Mouse (Mus musculus) liver, embryonic 13.5 days (tissue): ENCODE measurements around the gene Wnt6. TPM values are rescaled to one million over a fixed set of nuclear protein-coding genes. Genes with fewer than 3 reads are reported as not detected.

ENCODE experiments used
- ATAC-seq: fragments of 200-750 bp; cut with Nextera tagmentation; 2 replicates; pipeline ENCODE4 v1.8.0; 2017; ENCODE audit warnings: low read depth, mild to moderate bottlenecking, moderate number of reproducible peaks, moderate library complexity
- DNase-seq: peaks from one replicate; pipeline ENCODE4 v3.0.0; 2022
- H3K27ac ChIP-seq: fragments of 300-500 bp; sonication (generic); 2 replicates; pipeline ENCODE4 v1.5.1; 2015; ENCODE audit warnings: moderate library complexity, mild to moderate bottlenecking, inconsistent platforms
- H3K27me3 ChIP-seq: fragments of 300-500 bp; sonication (generic); 2 replicates; pipeline ENCODE4 v1.6.1; 2015; ENCODE audit warnings: mild to moderate bottlenecking, inconsistent platforms
- H3K36me3 ChIP-seq: fragments of 300-500 bp; sonication (generic); 2 replicates; pipeline ENCODE4 v1.6.1; 2015; ENCODE audit warnings: mild to moderate bottlenecking, inconsistent platforms
- H3K4me1 ChIP-seq: fragments of 300-500 bp; sonication (generic); replicated peaks from 2 replicates; pipeline ENCODE4 v1.6.1; 2015; ENCODE audit warnings: inconsistent platforms
- H3K4me2 ChIP-seq: fragments of 300-500 bp; sonication (generic); 2 replicates; pipeline ENCODE4 v1.6.1; 2015; ENCODE audit warnings: inconsistent platforms, mild to moderate bottlenecking, moderate library complexity
- H3K4me3 ChIP-seq: fragments of 300-500 bp; sonication (generic); replicated peaks from 2 replicates; pipeline ENCODE4 v1.5.1; 2015; ENCODE audit warnings: mild to moderate bottlenecking, inconsistent platforms
- H3K9ac ChIP-seq: fragments of 300-500 bp; sonication (generic); 2 replicates; pipeline ENCODE4 v1.6.1; 2015; ENCODE audit warnings: mild to moderate bottlenecking, inconsistent platforms
- H3K9me3 ChIP-seq: fragments of 300-500 bp; sonication (generic); replicated peaks from 2 replicates; pipeline ENCODE4 v1.6.1; 2016; ENCODE audit warnings: inconsistent platforms
- WGBS: fragments of 180-500 bp; shearing (Covaris S2); methylation state at CpG from one replicate; pipeline ENCODE4 v1.1.7; 2015; ENCODE audit not compliant: insufficient replicate concordance; 5-methylcytosine and 5-hydroxymethylcytosine counted together
- polyA plus RNA-seq: library from polyadenylated mRNA; unstranded; fragments of >200 nt; fragmentation: Nextera tagmentation; extraction: Ambion mirVana; gene quantifications from 2 replicates; pipeline ENCODE4 v1.2.1, GENCODE M21; 2015

The Wnt6 gene
- polyA plus RNA-seq = 0.15 and 0.41 TPM in 2 replicates

GRCm38 (mm10) chr1:74771845-74771930 is at the start of gene Wnt6:
TSS of gene Wnt6 (plus strand) at chr1:74771892.
- Histone ChIP-seq H3K9ac (no peak within 1 kb of the TSS), H3K36me3 (no peaks in the 10 kb centered on the region), H3K4me3 (peak within 1 kb of the TSS; percentile 36), H3K4me1 (0 out of 2 replicates have a peak, but pooled peaks cover 2% of the 10 kb centered on the region), H3K9me3 (no peaks in the 10 kb centered on the region), H3K27me3 (peaks cover 98% of the 10 kb centered on the region), H3K4me2 (peak within 1 kb of the TSS; percentile 50), H3K27ac (no peak within 1 kb of the TSS)
- ATAC-seq (no peak), DNase-seq (no peak)
- WGBS = 0% methylated on average over 2 of the region's 8 CpGs

DNA sequence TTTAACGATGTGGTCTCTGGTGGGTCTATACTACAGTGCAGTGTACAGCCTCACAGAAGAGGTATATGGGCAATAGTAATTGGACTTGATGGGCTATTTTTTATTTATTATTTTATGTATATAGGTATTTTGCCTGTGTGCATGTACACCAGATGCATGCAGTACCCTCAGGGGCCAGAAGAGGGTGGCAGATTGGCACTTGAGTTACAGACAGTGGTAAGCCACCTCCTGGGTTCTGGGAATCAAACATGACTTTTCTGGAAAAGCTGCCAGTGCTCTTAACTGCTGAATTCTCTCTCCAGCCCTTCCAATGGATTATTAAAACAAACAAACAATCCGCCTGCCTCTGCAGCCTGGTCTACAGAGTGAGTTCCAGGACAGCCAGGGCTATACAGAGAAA is 47.9 kb upstream of the Wnt6 start:
- Histone ChIP-seq H3K4me1 (no peaks in the 10 kb centered on the region; the same call in 1 of the 2 replicates), H3K4me2 (no peak overlapping the region), H3K9me3 (no peaks in the 10 kb centered on the region), H3K36me3 (no peaks in the 10 kb centered on the region), H3K4me3 (no peak overlapping the region), H3K9ac (no peak overlapping the region), H3K27ac (no peak overlapping the region), H3K27me3 (no peaks in the 10 kb centered on the region)
- ATAC-seq (no peak), DNase-seq (no peak)
- WGBS = 51% methylated on average over 2 of the region's 2 CpGs

DNA sequence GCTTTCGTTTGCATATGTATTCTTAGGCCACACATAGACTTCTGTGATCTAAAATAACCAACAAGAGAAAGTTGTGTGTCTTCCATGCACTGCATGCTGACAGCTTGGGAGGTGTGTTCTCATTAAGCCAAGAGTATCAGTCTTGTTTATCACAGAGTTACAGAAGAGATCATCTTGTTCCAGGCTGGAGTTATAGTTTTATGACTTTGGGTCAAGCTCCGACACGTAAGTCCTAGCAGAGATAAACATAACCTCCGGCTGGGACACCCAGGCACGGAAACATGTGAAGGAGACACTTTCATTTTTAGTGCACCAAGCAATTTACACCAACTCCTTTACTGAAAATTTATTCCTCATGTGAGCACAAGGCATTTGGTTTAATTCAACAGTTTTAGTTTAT is 45.6 kb upstream of the Wnt6 start:
- Histone ChIP-seq H3K9ac (no peak overlapping the region), H3K27me3 (no peaks in the 10 kb centered on the region), H3K9me3 (no peaks in the 10 kb centered on the region), H3K4me1 (no peaks in the 10 kb centered on the region), H3K4me3 (no peak overlapping the region), H3K36me3 (no peaks in the 10 kb centered on the region), H3K4me2 (no peak overlapping the region), H3K27ac (no peak overlapping the region)
- WGBS = 59% methylated on average over 5 of the region's 5 CpGs
- ATAC-seq (no peak), DNase-seq (no peak)

GRCm38 (mm10) chr1:74726674-74727073 is 45.0 kb upstream of the Wnt6 start:
- no peaks in the 10 kb centered on the region for H3K4me1 ChIP-seq
- no peaks in the 10 kb centered on the region for H3K9me3 ChIP-seq
- ATAC-seq = no peak
- WGBS = 38% methylated on average over 5 of the region's 5 CpGs
- H3K27ac ChIP-seq = no peak overlapping the region
- H3K9ac ChIP-seq = no peak overlapping the region
- no peak overlapping the region for H3K4me2 ChIP-seq
- H3K27me3 ChIP-seq = no peaks in the 10 kb centered on the region
- no peak overlapping the region for H3K4me3 ChIP-seq
- no peak for DNase-seq
- no peaks in the 10 kb centered on the region for H3K36me3 ChIP-seq

DNA sequence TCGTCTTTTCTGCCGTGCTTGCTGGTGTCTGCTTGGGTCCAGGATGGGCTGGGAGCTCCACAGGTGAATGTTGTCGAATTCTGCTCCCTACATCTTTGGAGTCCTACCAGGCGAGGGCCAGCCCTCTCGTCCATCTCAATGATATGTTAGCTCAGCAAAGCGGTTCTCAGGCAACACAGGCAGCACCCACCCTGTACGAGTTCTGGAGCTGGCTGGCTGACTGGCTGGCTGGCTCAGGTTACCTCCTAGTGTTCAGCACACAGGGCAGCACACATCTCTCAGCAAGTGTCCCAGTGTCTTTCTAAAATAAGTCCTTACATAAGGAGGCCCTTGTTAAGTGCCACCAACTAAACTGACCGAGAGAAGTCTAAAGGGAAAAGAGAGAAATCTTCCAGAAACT is 43.2 kb upstream of the Wnt6 start:
- ATAC-seq (no peak), DNase-seq (no peak)
- 53% methylated on average over 8 of the region's 8 CpGs for WGBS
- Histone ChIP-seq H3K4me2 (no peak overlapping the region), H3K9me3 (no peaks in the 10 kb centered on the region), H3K36me3 (no peaks in the 10 kb centered on the region), H3K9ac (no peak overlapping the region), H3K27me3 (no peaks in the 10 kb centered on the region), H3K4me3 (no peak overlapping the region), H3K27ac (no peak overlapping the region), H3K4me1 (no peaks in the 10 kb centered on the region)

- 70% methylated on average over 12 of the region's 12 CpGs for WGBS
- H3K27ac ChIP-seq = no peak overlapping the region
- no peak for ATAC-seq
These were observed 34.7 kb upstream of the Wnt6 start for GRCm38 (mm10) chr1:74736977-74737376.

GRCm38 (mm10) chr1:74737500-74737899 is 34.2 kb upstream of the Wnt6 start:
- Histone ChIP-seq H3K27ac (no peak overlapping the region), H3K4me3 (no peak overlapping the region), H3K4me2 (no peak overlapping the region), H3K9me3 (no peaks in the 10 kb centered on the region), H3K27me3 (no peaks in the 10 kb centered on the region), H3K9ac (no peak overlapping the region), H3K36me3 (no peaks in the 10 kb centered on the region), H3K4me1 (no peaks in the 10 kb centered on the region)
- DNase-seq (no peak), ATAC-seq (no peak)
- WGBS = 70% methylated on average over 7 of the region's 7 CpGs

More at GRCm38 (mm10) chr1:74736977-74737376, 34.7 kb upstream of the Wnt6 start:
- no peak for DNase-seq
- Histone ChIP-seq H3K36me3 (no peaks in the 10 kb centered on the region), H3K27me3 (no peaks in the 10 kb centered on the region), H3K9ac (no peak overlapping the region), H3K4me2 (no peak overlapping the region), H3K9me3 (no peaks in the 10 kb centered on the region), H3K4me1 (no peaks in the 10 kb centered on the region), H3K4me3 (no peak overlapping the region)

DNA sequence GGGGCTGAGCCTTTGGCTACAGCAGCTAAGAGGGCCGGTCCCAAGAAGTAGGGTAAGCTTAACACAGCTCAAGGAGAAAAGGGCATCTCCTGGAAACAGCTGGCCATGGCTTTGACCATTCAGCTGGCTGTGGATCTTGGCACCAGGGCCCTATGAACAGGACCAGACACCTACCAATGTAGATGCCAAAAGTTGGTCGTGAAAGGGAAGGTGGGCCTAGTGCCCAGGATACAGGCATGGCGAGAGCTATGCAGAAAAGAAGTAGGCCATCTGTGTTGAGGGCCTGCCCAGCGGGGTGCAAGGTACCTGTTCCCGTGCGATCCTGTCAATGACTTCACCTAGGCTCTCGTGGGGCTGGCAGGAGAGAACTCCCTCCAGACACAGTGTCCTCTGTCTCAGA is 30.8 kb upstream of the Wnt6 start:
- H3K27ac ChIP-seq = no peak overlapping the region
- H3K9ac ChIP-seq = no peak overlapping the region
- ATAC-seq = no peak
- H3K27me3 ChIP-seq = 0 out of 2 replicates have a peak, but pooled peaks cover 3% of the 10 kb centered on the region
- H3K4me1 ChIP-seq = no peaks in the 10 kb centered on the region
- WGBS = 64% methylated on average over 7 of the region's 7 CpGs
- no peaks in the 10 kb centered on the region for H3K36me3 ChIP-seq
- no peak overlapping the region for H3K4me2 ChIP-seq
- no peak overlapping the region for H3K4me3 ChIP-seq
- no peak for DNase-seq
- no peaks in the 10 kb centered on the region for H3K9me3 ChIP-seq

DNA sequence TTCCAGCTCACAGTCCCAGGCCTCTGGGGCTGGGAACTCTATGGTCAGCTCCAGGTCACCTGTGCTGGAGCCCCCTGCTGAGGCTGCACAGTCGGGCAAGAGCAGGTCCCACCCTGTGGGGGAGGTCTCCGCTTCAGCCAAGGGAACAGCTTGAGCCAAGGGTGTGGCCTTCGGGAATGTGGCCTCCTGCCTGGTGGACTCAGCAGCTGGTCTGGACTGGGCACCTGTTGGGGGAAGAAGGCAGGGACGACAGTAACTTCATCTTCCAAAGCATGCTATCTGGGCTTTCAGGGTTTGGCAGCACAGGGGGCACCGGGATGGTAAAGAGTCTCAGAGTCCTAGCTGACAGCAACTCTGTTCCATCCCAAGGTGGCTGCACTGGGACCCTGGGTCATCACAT is 24.4 kb upstream of the Wnt6 start:
- H3K36me3 ChIP-seq = no peaks in the 10 kb centered on the region

DNA sequence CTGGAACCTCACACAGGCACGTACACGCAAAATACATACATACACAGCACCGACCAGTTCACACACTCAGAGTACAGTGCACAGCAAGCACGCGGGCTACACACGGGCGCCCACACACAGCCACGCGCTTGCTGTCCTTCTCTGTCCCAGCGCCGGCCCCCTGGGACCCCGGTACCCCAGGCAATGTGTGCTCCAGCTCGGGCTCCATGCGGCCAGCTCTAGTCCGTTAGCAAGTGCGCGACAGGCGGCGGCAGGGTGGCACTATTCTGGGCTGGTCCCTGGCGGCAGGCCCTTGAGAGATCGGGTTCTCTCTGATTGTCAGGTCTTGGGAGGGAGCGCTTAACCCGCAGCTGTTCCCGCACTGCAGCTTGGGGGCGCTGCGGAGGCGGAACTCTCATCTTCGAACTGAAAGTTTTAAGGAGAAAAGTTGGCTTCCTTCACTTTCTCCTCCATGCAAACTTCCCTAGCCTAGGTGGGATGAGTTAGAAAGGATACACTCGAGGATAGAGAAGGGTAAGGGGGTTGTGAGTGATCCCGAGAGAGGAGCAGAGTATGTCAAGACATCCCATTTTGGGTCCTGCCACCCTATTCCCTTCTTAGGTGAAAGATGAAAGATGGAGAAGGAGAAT is 22.9 kb upstream of the Wnt6 start, which contains the start of gene Prkag3:
Prkag3 (minus strand) TSS at position 579 of the 629 bp plus-strand sequence.
- Histone ChIP-seq H3K4me1 (peaks cover 8% of the 10 kb centered on the region; the same call in 1 of the 2 replicates), H3K4me2 (peak within 1 kb of the TSS; percentile 57), H3K36me3 (no peaks in the 10 kb centered on the region), H3K27me3 (peaks cover 25% of the 10 kb centered on the region), H3K9ac (no peak within 1 kb of the TSS), H3K9me3 (no peaks in the 10 kb centered on the region), H3K4me3 (peak within 1 kb of the TSS; percentile 26; the same call in 1 of the 2 replicates), H3K27ac (no peak within 1 kb of the TSS)
- 11% methylated on average over 30 of the region's 30 CpGs for WGBS
- ATAC-seq = no peak
- DNase-seq = peak; percentile 11

More for the DNA sequence above, 24.4 kb upstream of the Wnt6 start:
- Histone ChIP-seq H3K27me3 (peaks cover 25% of the 10 kb centered on the region), H3K4me1 (peaks cover 8% of the 10 kb centered on the region; the same call in 1 of the 2 replicates), H3K9ac (no peak overlapping the region), H3K4me3 (no peak overlapping the region), H3K27ac (no peak overlapping the region), H3K9me3 (no peaks in the 10 kb centered on the region), H3K4me2 (no peak overlapping the region)
- ATAC-seq = no peak
- WGBS = 60% methylated on average over 5 of the region's 5 CpGs
- no peak for DNase-seq

DNA sequence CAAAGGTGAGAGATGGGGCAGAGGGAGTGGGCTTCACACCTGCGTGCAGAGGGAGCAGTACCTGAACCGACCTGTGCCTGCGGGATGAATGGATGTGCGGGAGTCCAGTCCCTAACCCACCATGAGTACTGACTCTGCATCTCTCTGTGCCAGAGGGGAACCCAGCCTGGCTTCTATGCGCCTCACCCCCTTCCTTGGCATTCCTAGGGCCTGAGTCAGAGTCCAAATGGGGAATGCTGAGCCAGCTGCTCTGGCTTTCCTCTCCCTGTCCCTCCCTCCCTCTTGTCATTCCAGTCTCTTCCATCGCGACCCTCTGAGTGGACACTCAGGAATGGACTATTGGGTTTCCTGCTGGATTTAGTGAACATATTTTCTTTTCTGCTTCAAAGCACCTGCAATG is 22.4 kb upstream of the Wnt6 start:
- H3K27me3 ChIP-seq = peaks cover 25% of the 10 kb centered on the region
- whole genome bisulfite sequencing = 42% methylated on average over 7 of the region's 7 CpGs
- no peak overlapping the region for H3K4me3 ChIP-seq
- DNase-seq (no peak), ATAC-seq (no peak)
- no peaks in the 10 kb centered on the region for H3K9me3 ChIP-seq
- H3K4me2 ChIP-seq = no peak overlapping the region
- H3K4me1 ChIP-seq = peaks cover 8% of the 10 kb centered on the region; the same call in 1 of the 2 replicates
- no peaks in the 10 kb centered on the region for H3K36me3 ChIP-seq
- H3K27ac ChIP-seq = no peak overlapping the region
- H3K9ac ChIP-seq = no peak overlapping the region

- H3K27me3 ChIP-seq = peaks cover 23% of the 10 kb centered on the region
- ATAC-seq = no peak
- no peak overlapping the region for H3K4me3 ChIP-seq
- no peaks in the 10 kb centered on the region for H3K36me3 ChIP-seq
- H3K4me1 ChIP-seq = peaks cover 8% of the 10 kb centered on the region; the same call in 1 of the 2 replicates
- DNase-seq = no peak
- 65% methylated on average over 4 of the region's 4 CpGs for WGBS
- no peak overlapping the region for H3K9ac ChIP-seq
- H3K27ac ChIP-seq = no peak overlapping the region
- no peaks in the 10 kb centered on the region for H3K9me3 ChIP-seq
- no peak overlapping the region for H3K4me2 ChIP-seq
These were observed 21.0 kb upstream of the Wnt6 start for GRCm38 (mm10) chr1:74750683-74751082.
